Mouse (Mus musculus) thymus, postnatal 4 days (tissue): Measurements from ENCODE around the gene Scfd2.
A peak's percentile ranks its signal among the peaks of the same experiment; 100 is the strongest.

Source experiments
- DNase-seq: peaks from one replicate; pipeline ENCODE4 v3.0.0; 2021

Scfd2 gene

GRCm38 (mm10) chr5:74267196-74267595 lies 264.4 kb downstream of the Scfd2 start:
- DNase-seq: no peak

- no peak for DNase-seq
Measured at GRCm38 (mm10) chr5:74266476-74266819, 265.1 kb downstream of the Scfd2 start.

- DNase-seq: no peak
Measured at GRCm38 (mm10) chr5:74265601-74266475, 265.7 kb downstream of the Scfd2 start.

GRCm38 (mm10) chr5:74265151-74265550 lies 266.4 kb downstream of the Scfd2 start:
- DNase-seq: no peak

GRCm38 (mm10) chr5:74264541-74264940 lies 267.0 kb downstream of the Scfd2 start:
- no peak for DNase-seq

GRCm38 (mm10) chr5:74261016-74261415 lies 270.5 kb downstream of the Scfd2 start:
- peak; percentile 61 for DNase-seq

GRCm38 (mm10) chr5:74260378-74260809 lies 271.2 kb downstream of the Scfd2 start:
- peak; percentile 79 for DNase-seq

- DNase-seq: no peak
Measured at GRCm38 (mm10) chr5:74256705-74257104, 274.9 kb downstream of the Scfd2 start.

GRCm38 (mm10) chr5:74254996-74255395 lies 276.6 kb downstream of the Scfd2 start:
- no peak for DNase-seq

- DNase-seq: no peak
Measured at GRCm38 (mm10) chr5:74253724-74254328, 277.7 kb downstream of the Scfd2 start.

GRCm38 (mm10) chr5:74252672-74253286 lies 278.8 kb downstream of the Scfd2 start:
- no peak for DNase-seq

- DNase-seq: no peak
Measured at GRCm38 (mm10) chr5:74250947-74251346, 280.6 kb downstream of the Scfd2 start.

- no peak for DNase-seq
Measured at GRCm38 (mm10) chr5:74250308-74250707, 281.3 kb downstream of the Scfd2 start.

GRCm38 (mm10) chr5:74249794-74250193 lies 281.8 kb downstream of the Scfd2 start:
- DNase-seq: no peak

GRCm38 (mm10) chr5:74246971-74247370 lies 284.6 kb downstream of the Scfd2 start:
- no peak for DNase-seq

- DNase-seq: peak; percentile 31
Measured at GRCm38 (mm10) chr5:74246453-74246852, 285.1 kb downstream of the Scfd2 start.

GRCm38 (mm10) chr5:74245641-74246145 lies 285.9 kb downstream of the Scfd2 start:
- DNase-seq: no peak

GRCm38 (mm10) chr5:74244406-74245019 lies 287.0 kb downstream of the Scfd2 start:
- DNase-seq: no peak

- no peak for DNase-seq
Measured at GRCm38 (mm10) chr5:74242654-74243053, 288.9 kb downstream of the Scfd2 start.

- DNase-seq: no peak
Measured at GRCm38 (mm10) chr5:74240926-74241680, 290.5 kb downstream of the Scfd2 start.

GRCm38 (mm10) chr5:74240298-74240697 lies 291.3 kb downstream of the Scfd2 start:
- no peak for DNase-seq

GRCm38 (mm10) chr5:74239369-74239768 lies 292.2 kb downstream of the Scfd2 start:
- no peak for DNase-seq
